Mouse (Mus musculus): Measurements from ENCODE around the gene Trak2. TPM values are rescaled to one million over a fixed set of nuclear protein-coding genes. Genes with fewer than 3 reads are reported as not detected.

The Trak2 gene
- 101 TPM for polyA plus RNA-seq (2014; fragmentation: Illumina TruSeq; extraction: RNeasy Lipid Tissue Mini Kit (QIAGEN cat#74804); ENCODE audit: low read depth, low replicate concordance)

GRCm38 (mm10) chr1:58973366-58974221 lies at the start of gene Trak2, which contains the start of gene Stradb:
Gene Trak2, minus strand, starts transcription at chr1:58973430.
Gene Stradb, plus strand, starts transcription at chr1:58973522.

Other genes starting within 250 kb of the Trak2 start
- gene Casp8, start 178.1 kb downstream of the Trak2 start, polyA plus RNA-seq (2014; fragmentation: Illumina TruSeq; extraction: RNeasy Lipid Tissue Mini Kit (QIAGEN cat#74804); ENCODE audit: low read depth, low replicate concordance) = 7.4 TPM
- 44.3 TPM for gene Stradb, start 92 bp upstream of the Trak2 start, polyA plus RNA-seq (2014; fragmentation: Illumina TruSeq; extraction: RNeasy Lipid Tissue Mini Kit (QIAGEN cat#74804); ENCODE audit: low read depth, low replicate concordance)
- gene C2cd6, start 121.5 kb upstream of the Trak2 start, polyA plus RNA-seq (2014; fragmentation: Illumina TruSeq; extraction: RNeasy Lipid Tissue Mini Kit (QIAGEN cat#74804); ENCODE audit: low read depth, low replicate concordance) = not detected
- 4.2 TPM for gene Tmem237, start 147.0 kb upstream of the Trak2 start, polyA plus RNA-seq (2014; fragmentation: Illumina TruSeq; extraction: RNeasy Lipid Tissue Mini Kit (QIAGEN cat#74804); ENCODE audit: low read depth, low replicate concordance)
- gene Mpp4, start 190.0 kb upstream of the Trak2 start, polyA plus RNA-seq (2014; fragmentation: Illumina TruSeq; extraction: RNeasy Lipid Tissue Mini Kit (QIAGEN cat#74804); ENCODE audit: low read depth, low replicate concordance) = 0.26 TPM

Data from heart, adult 10 weeks (tissue).